Mouse (Mus musculus): ENCODE results near the gene Afap1l2. TPM values are rescaled to one million over a fixed set of nuclear protein-coding genes. Genes with fewer than 3 reads are reported as not detected.

Afap1l2 gene
- polyA plus RNA-seq, 1 experiment, result 1.3 TPM

- H3K27ac ChIP-seq (replicated peaks; ENCODE audit: low read depth, low read length), result peak overlapping the region; percentile 43
- H3K4me3 ChIP-seq (ENCODE audit: insufficient read depth, low read depth, low read length), result no peak overlapping the region
- H3K4me1 ChIP-seq (ENCODE audit: control insufficient read depth, insufficient read depth, insufficient read length, low read length), result peaks cover 29% of the 10 kb centered on the region
Measured at GRCm38 (mm10) chr19:57016995-57017784, 9.2 kb upstream of the Afap1l2 start.

- no peak overlapping the region for H3K4me3 ChIP-seq (ENCODE audit: insufficient read depth, low read depth, low read length)
- H3K27ac ChIP-seq (replicated peaks; ENCODE audit: low read depth, low read length), result no peak overlapping the region
- peaks cover 29% of the 10 kb centered on the region for H3K4me1 ChIP-seq (ENCODE audit: control insufficient read depth, insufficient read depth, insufficient read length, low read length)
Measured at GRCm38 (mm10) chr19:57014808-57015207, 6.8 kb upstream of the Afap1l2 start.

GRCm38 (mm10) chr19:57013271-57013677 is 5.2 kb upstream of the Afap1l2 start:
- H3K4me1 ChIP-seq (ENCODE audit: control insufficient read depth, insufficient read depth, insufficient read length, low read length), result peaks cover 29% of the 10 kb centered on the region
- no peak overlapping the region for H3K27ac ChIP-seq (replicated peaks; ENCODE audit: low read depth, low read length)

GRCm38 (mm10) chr19:57012068-57012467 is 4.0 kb upstream of the Afap1l2 start:
- H3K4me3 ChIP-seq (ENCODE audit: insufficient read depth, low read depth, low read length), result no peak overlapping the region
- H3K4me1 ChIP-seq (ENCODE audit: control insufficient read depth, insufficient read depth, insufficient read length, low read length), result peaks cover 22% of the 10 kb centered on the region
- no peak overlapping the region for H3K27ac ChIP-seq (replicated peaks; ENCODE audit: low read depth, low read length)

More at GRCm38 (mm10) chr19:57013271-57013677, 5.2 kb upstream of the Afap1l2 start:
- no peak overlapping the region for H3K4me3 ChIP-seq (ENCODE audit: insufficient read depth, low read depth, low read length)

- Histone ChIP-seq H3K4me3 (ENCODE audit: insufficient read depth, low read depth, low read length) (no peak overlapping the region), H3K27ac (replicated peaks; ENCODE audit: low read depth, low read length) (no peak overlapping the region), H3K4me1 (ENCODE audit: control insufficient read depth, insufficient read depth, insufficient read length, low read length) (peaks cover 7% of the 10 kb centered on the region)
Measured at GRCm38 (mm10) chr19:57010064-57010463, 2.0 kb upstream of the Afap1l2 start.

- peaks cover 3% of the 10 kb centered on the region for H3K4me1 ChIP-seq (ENCODE audit: control insufficient read depth, insufficient read depth, insufficient read length, low read length)
- no peak overlapping the region for H3K4me3 ChIP-seq (ENCODE audit: insufficient read depth, low read depth, low read length)
- no peak overlapping the region for H3K27ac ChIP-seq (replicated peaks; ENCODE audit: low read depth, low read length)
Measured at GRCm38 (mm10) chr19:57009653-57010052, 1.6 kb upstream of the Afap1l2 start.

- Histone ChIP-seq H3K4me3 (ENCODE audit: insufficient read depth, low read depth, low read length) (peak overlapping the region; percentile 61), H3K27ac (replicated peaks; ENCODE audit: low read depth, low read length) (no peak overlapping the region), H3K4me1 (ENCODE audit: control insufficient read depth, insufficient read depth, insufficient read length, low read length) (peaks cover 10% of the 10 kb centered on the region)
Measured at GRCm38 (mm10) chr19:57007291-57007690, 737 bp downstream of the Afap1l2 start.

GRCm38 (mm10) chr19:57006841-57007240 is 1.2 kb downstream of the Afap1l2 start:
- H3K4me3 ChIP-seq (ENCODE audit: insufficient read depth, low read depth, low read length), result peak overlapping the region; percentile 61
- H3K27ac ChIP-seq (replicated peaks; ENCODE audit: low read depth, low read length), result no peak overlapping the region
- H3K4me1 ChIP-seq (ENCODE audit: control insufficient read depth, insufficient read depth, insufficient read length, low read length), result peaks cover 10% of the 10 kb centered on the region

GRCm38 (mm10) chr19:57005062-57005461 is 3.0 kb downstream of the Afap1l2 start:
- no peak overlapping the region for H3K27ac ChIP-seq (replicated peaks; ENCODE audit: low read depth, low read length)
- peaks cover 10% of the 10 kb centered on the region for H3K4me1 ChIP-seq (ENCODE audit: control insufficient read depth, insufficient read depth, insufficient read length, low read length)
- no peak overlapping the region for H3K4me3 ChIP-seq (ENCODE audit: insufficient read depth, low read depth, low read length)

- no peak overlapping the region for H3K4me3 ChIP-seq (ENCODE audit: insufficient read depth, low read depth, low read length)
- peaks cover 10% of the 10 kb centered on the region for H3K4me1 ChIP-seq (ENCODE audit: control insufficient read depth, insufficient read depth, insufficient read length, low read length)
- peak overlapping the region; percentile 38; the same call in 1 of the 2 replicates for H3K27ac ChIP-seq (replicated peaks; ENCODE audit: low read depth, low read length)
Measured at GRCm38 (mm10) chr19:57003460-57003810, 4.6 kb downstream of the Afap1l2 start.

GRCm38 (mm10) chr19:57002741-57003459 is 5.1 kb downstream of the Afap1l2 start:
- Histone ChIP-seq H3K4me3 (ENCODE audit: insufficient read depth, low read depth, low read length) (no peak overlapping the region), H3K4me1 (ENCODE audit: control insufficient read depth, insufficient read depth, insufficient read length, low read length) (peaks cover 10% of the 10 kb centered on the region), H3K27ac (replicated peaks; ENCODE audit: low read depth, low read length) (peak overlapping the region; percentile 38; the same call in 1 of the 2 replicates)

GRCm38 (mm10) chr19:57001926-57002325 is 6.1 kb downstream of the Afap1l2 start:
- peaks cover 10% of the 10 kb centered on the region; the same call in 1 of the 2 replicates for H3K4me1 ChIP-seq (ENCODE audit: control insufficient read depth, insufficient read depth, insufficient read length, low read length)
- no peak overlapping the region for H3K27ac ChIP-seq (replicated peaks; ENCODE audit: low read depth, low read length)
- no peak overlapping the region for H3K4me3 ChIP-seq (ENCODE audit: insufficient read depth, low read depth, low read length)

GRCm38 (mm10) chr19:57000592-57000991 is 7.4 kb downstream of the Afap1l2 start:
- Histone ChIP-seq H3K27ac (replicated peaks; ENCODE audit: low read depth, low read length) (no peak overlapping the region), H3K4me1 (ENCODE audit: control insufficient read depth, insufficient read depth, insufficient read length, low read length) (peaks cover 10% of the 10 kb centered on the region; the same call in 1 of the 2 replicates), H3K4me3 (ENCODE audit: insufficient read depth, low read depth, low read length) (no peak overlapping the region)

GRCm38 (mm10) chr19:56999781-57000180 is 8.2 kb downstream of the Afap1l2 start:
- Histone ChIP-seq H3K27ac (replicated peaks; ENCODE audit: low read depth, low read length) (no peak overlapping the region), H3K4me1 (ENCODE audit: control insufficient read depth, insufficient read depth, insufficient read length, low read length) (peaks cover 10% of the 10 kb centered on the region; the same call in 1 of the 2 replicates), H3K4me3 (ENCODE audit: insufficient read depth, low read depth, low read length) (no peak overlapping the region)

- H3K4me3 ChIP-seq (ENCODE audit: insufficient read depth, low read depth, low read length), result no peak overlapping the region
- peaks cover 6% of the 10 kb centered on the region; the same call in 1 of the 2 replicates for H3K4me1 ChIP-seq (ENCODE audit: control insufficient read depth, insufficient read depth, insufficient read length, low read length)
- H3K27ac ChIP-seq (replicated peaks; ENCODE audit: low read depth, low read length), result no peak overlapping the region
Measured at GRCm38 (mm10) chr19:56998910-56999309, 9.1 kb downstream of the Afap1l2 start.

Measured in brown adipose tissue, adult 24 weeks (tissue).